Mouse (Mus musculus): ENCODE data around the gene Ttc23l. TPM values are rescaled to one million over a fixed set of nuclear protein-coding genes. Genes with fewer than 3 reads are reported as not detected.

Ttc23l gene
- polyA plus RNA-seq, 1 experiment from 2014 or later = not detected

Other genes starting within 250 kb of the Ttc23l start
- gene Gm21973, start 233.3 kb downstream of the Ttc23l start, polyA plus RNA-seq (2014; fragmentation: Nextera tagmentation; extraction: Ambion mirVana) = not detected in 2 replicates
- gene Agxt2, start 200.1 kb downstream of the Ttc23l start, polyA plus RNA-seq (2014; fragmentation: Nextera tagmentation; extraction: Ambion mirVana) = not detected in 2 replicates
- 11.2 and 11.7 TPM in 2 replicates for gene Dnajc21, start 88.2 kb downstream of the Ttc23l start, polyA plus RNA-seq (2014; fragmentation: Nextera tagmentation; extraction: Ambion mirVana)
- 120 and 123 TPM in 2 replicates for gene Brix1, start 72.7 kb downstream of the Ttc23l start, polyA plus RNA-seq (2014; fragmentation: Nextera tagmentation; extraction: Ambion mirVana)
- gene Rad1, start 72.7 kb downstream of the Ttc23l start, polyA plus RNA-seq (2014; fragmentation: Nextera tagmentation; extraction: Ambion mirVana) = 20.2 and 27.8 TPM in 2 replicates
- gene Rai14, start 156.0 kb upstream of the Ttc23l start, polyA plus RNA-seq (2014; fragmentation: Nextera tagmentation; extraction: Ambion mirVana) = 20.4 and 25.9 TPM in 2 replicates

All from intestine, embryonic 14.5 days (tissue).